Mouse (Mus musculus) G1E (cell line): Measurements from ENCODE around the gene Syndig1.

Experiments
- CTCF ChIP-seq: IDR thresholded peaks from 2 replicates; pipeline ENCODE4 v1.5.1; 2012; ENCODE audit warnings: low read depth, low read length, inconsistent platforms, mixed read lengths
- GATA1 ChIP-seq: IDR thresholded peaks from 2 replicates; pipeline ENCODE4 v1.6.1; 2012; ENCODE audit warnings: borderline replicate concordance, low read length, inconsistent platforms, mixed read lengths
- TAL1 ChIP-seq: conservative IDR thresholded peaks from 2 replicates; pipeline ENCODE4 v1.6.1; 2012; ENCODE audit warnings: low read depth, low read length, inconsistent platforms, mixed read lengths

DNA sequence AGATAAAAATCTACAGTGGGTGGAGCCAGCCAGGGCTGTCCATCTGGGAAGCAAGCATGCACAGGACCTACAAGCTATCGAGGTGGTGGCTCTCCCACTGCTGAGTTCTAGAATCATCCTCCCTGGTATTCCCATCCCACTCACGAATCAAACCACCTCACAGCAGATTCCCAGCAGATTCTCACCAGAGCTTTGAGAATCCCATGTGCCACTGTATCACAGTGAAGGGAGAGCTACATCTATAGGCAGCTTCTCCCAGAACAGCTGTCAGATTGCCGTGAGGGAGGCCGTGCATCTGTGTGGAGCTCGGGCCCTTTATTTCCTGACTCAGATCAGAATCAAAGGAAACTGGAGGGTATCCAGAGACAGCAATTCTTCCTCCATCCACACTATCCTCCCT is 101.0 kb downstream of the Syndig1 start:
- no peak for TF ChIP-seq CTCF
- no peak for TF ChIP-seq GATA1
- TF ChIP-seq TAL1 = no peak
